Mouse (Mus musculus) olfactory bulb, adult 2 months (tissue): ENCODE data around the gene Uhmk1.

Source experiments
- CTCF ChIP-seq: fragments of 200-500 bp; IDR thresholded peaks from 2 replicates; pipeline ENCODE4 v1.5.1; 2012; ENCODE audit warnings: low read depth, mild to moderate bottlenecking, low read length, moderate library complexity; ENCODE audit not compliant: insufficient read depth
- POLR2A ChIP-seq: fragments of 200-500 bp; IDR thresholded peaks from 2 replicates; pipeline ENCODE4 v1.6.1; 2012; ENCODE audit warnings: mild to moderate bottlenecking, low read depth, low read length, moderate library complexity; ENCODE audit not compliant: insufficient read depth

DNA sequence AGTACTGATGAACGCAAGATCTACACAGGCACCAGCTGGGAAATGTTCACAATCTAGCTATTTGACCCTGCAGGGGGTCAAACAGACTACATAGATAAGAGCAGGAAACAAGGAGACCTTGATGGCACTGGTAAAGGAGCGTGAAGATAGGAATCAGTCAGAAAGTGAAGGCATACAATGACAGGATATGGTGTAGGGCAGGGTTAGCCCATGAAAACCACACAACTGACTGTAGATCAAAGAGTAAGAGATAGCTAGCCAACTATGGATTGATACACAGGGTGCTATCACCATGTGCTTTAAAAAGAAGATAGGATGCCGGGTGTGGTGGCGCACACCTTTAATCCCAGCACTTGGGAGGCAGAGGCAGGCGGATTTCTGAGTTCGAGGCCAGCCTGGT, 47.4 kb downstream of the Uhmk1 start:
- TF ChIP-seq CTCF (no peak), POLR2A (no peak)
